Mouse (Mus musculus): Measurements from ENCODE around the gene Rassf3.

- TF ChIP-seq POLR2A (IDR thresholded peaks at IDR 0.05; ENCODE audit: control insufficient read depth, extremely low read depth, insufficient read depth, low read length, poor library complexity) (no peak), CTCF (IDR thresholded peaks at IDR 0.05; ENCODE audit: borderline replicate concordance, control insufficient read depth, extremely low read depth, insufficient read depth, low read length, poor library complexity) (no peak)
Measured at GRCm38 (mm10) chr10:121520923-121521585, 44.9 kb upstream of the Rassf3 start.

Data from thymus, adult 2 months (tissue).